Mouse (Mus musculus): Measurements from ENCODE around the gene Mgp. TPM values are rescaled to one million over a fixed set of nuclear protein-coding genes. Genes with fewer than 3 reads are reported as not detected.

Mgp gene
- polyA plus RNA-seq, 1 experiment from 2014 or later: 229 TPM

DNA sequence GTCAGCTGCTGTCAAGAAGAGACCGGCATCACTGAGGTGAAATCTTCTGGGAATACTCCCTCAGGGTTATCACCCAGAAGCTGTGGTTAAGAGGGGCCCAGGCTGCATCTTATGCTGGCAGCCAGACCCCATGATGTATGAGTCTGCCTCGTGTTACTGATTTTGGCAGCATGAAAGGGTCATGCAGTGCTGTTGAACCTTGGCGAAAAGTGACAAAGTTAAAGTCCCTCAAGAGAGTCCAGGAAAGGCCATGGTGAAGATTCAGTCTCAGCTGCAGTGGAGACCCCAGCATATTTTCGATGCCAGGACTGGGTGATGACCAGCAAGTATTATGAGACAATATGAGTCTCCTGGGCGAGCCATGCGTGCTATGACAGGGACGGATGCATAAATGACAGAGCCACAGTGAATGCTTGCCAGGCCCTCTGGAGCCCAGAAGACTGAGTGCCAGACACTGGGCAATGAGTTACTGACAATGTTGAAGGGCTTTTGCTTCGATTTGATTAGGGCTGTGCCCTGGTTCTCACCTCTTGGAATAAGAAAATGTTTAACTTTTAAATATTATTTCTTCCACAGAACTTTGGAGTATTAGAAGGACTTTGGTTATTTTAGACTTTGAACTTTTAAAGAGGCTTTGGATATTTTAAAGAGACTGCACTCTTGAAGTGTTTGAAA is 40.2 kb upstream of the Mgp start:
- 80% methylated on average over 8 of the region's 8 CpGs for WGBS
- Histone ChIP-seq H3K36me3 (ENCODE audit: control insufficient read depth, insufficient read depth, low read length) (no peaks in the 10 kb centered on the region), H3K4me3 (ENCODE audit: low read depth, low read length) (no peak overlapping the region), H3K4me2 (replicated peaks; ENCODE audit: low read depth, low read length) (no peak overlapping the region), H3K9me3 (ENCODE audit: control insufficient read depth, low read depth, low read length) (no peaks in the 10 kb centered on the region), H3K9ac (replicated peaks; ENCODE audit: low read depth, low read length) (no peak overlapping the region), H3K27me3 (ENCODE audit: control insufficient read depth, insufficient read depth, low read length) (no peaks in the 10 kb centered on the region), H3K4me1 (ENCODE audit: control insufficient read depth, insufficient read depth, low read length) (peaks cover 22% of the 10 kb centered on the region; the same call in 1 of the 2 replicates), H3K27ac (ENCODE audit: low read length) (no peak overlapping the region)
- no peak for ATAC-seq (ENCODE audit: insufficient number of reproducible peaks, insufficient read depth, low FRiP score, low read depth)

DNA sequence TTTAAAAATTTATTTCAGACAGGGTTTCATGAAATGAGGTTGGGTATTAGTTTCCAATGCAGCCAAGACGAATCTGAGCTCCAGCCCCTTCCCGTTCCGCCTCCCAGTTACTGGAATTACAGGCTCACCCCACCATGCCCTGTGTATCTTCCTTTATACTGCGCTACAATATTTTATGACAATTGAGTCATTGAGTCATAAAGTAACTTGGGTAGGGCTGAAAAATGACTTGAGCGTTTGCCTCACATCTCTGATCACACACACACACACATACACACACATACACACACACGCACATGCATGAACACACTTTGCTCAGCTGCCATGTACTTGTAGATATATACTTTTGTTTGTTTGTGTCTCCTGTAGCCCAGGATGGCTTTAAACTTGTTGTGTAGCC is 38.6 kb upstream of the Mgp start:
- no peaks in the 10 kb centered on the region for H3K9me3 ChIP-seq (ENCODE audit: control insufficient read depth, low read depth, low read length)
- no peak overlapping the region for H3K4me2 ChIP-seq (replicated peaks; ENCODE audit: low read depth, low read length)
- H3K4me3 ChIP-seq (ENCODE audit: low read depth, low read length): no peak overlapping the region
- 88% methylated on average over 6 of the region's 6 CpGs for WGBS
- H3K27ac ChIP-seq (ENCODE audit: low read length): peak overlapping the region; percentile 77
- H3K36me3 ChIP-seq (ENCODE audit: control insufficient read depth, insufficient read depth, low read length): no peaks in the 10 kb centered on the region
- no peak overlapping the region for H3K9ac ChIP-seq (replicated peaks; ENCODE audit: low read depth, low read length)
- no peaks in the 10 kb centered on the region for H3K27me3 ChIP-seq (ENCODE audit: control insufficient read depth, insufficient read depth, low read length)
- no peak for ATAC-seq (ENCODE audit: insufficient number of reproducible peaks, insufficient read depth, low FRiP score, low read depth)
- peaks cover 34% of the 10 kb centered on the region for H3K4me1 ChIP-seq (ENCODE audit: control insufficient read depth, insufficient read depth, low read length)

DNA sequence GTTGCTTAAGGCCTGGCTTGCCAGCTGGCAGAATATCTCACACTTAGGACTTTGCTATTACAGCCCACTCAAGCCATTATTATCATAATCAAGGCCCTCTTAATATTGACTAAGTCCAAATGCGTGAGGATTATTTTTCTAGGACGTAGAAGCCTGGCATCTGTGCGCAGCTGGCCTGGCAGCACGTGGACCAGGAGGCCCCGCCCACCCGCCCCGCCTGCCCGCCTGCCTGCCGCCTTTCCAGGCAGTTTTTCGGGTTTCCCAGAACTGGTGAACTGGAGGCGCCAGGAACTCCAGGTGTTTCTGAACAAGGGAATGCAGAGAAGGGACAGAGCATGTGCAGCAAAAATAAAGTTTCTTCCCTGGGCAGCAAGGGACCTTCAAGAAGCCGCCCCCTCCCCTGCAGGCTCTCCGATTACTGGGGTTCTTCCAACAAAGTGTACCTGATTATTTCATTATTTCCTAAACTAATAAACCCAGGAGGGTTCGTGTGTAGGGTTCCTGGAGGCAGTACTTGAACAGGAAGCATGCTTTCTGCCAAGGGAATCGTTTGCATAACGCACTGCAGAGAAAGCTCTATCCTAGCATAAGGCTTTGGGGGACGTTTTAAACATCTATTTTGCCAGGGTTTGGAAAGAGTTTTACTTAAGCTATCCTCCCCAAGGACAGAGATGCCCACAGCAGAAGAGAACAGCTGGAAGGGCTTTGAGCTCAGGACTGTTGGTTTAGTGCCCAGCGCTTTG is 37.9 kb upstream of the Mgp start:
- H3K9ac ChIP-seq (replicated peaks; ENCODE audit: low read depth, low read length): no peak overlapping the region
- no peak overlapping the region for H3K4me3 ChIP-seq (ENCODE audit: low read depth, low read length)
- no peaks in the 10 kb centered on the region for H3K9me3 ChIP-seq (ENCODE audit: control insufficient read depth, low read depth, low read length)
- H3K4me2 ChIP-seq (replicated peaks; ENCODE audit: low read depth, low read length): peak overlapping the region; percentile 15
- ATAC-seq (ENCODE audit: insufficient number of reproducible peaks, insufficient read depth, low FRiP score, low read depth): peak; percentile 54; the same call in 1 of the 2 replicates
- H3K4me1 ChIP-seq (ENCODE audit: control insufficient read depth, insufficient read depth, low read length): peaks cover 35% of the 10 kb centered on the region
- H3K27ac ChIP-seq (ENCODE audit: low read length): peak overlapping the region; percentile 77
- WGBS: 9% methylated on average over 18 of the region's 18 CpGs
- H3K27me3 ChIP-seq (ENCODE audit: control insufficient read depth, insufficient read depth, low read length): no peaks in the 10 kb centered on the region
- H3K36me3 ChIP-seq (ENCODE audit: control insufficient read depth, insufficient read depth, low read length): no peaks in the 10 kb centered on the region

DNA sequence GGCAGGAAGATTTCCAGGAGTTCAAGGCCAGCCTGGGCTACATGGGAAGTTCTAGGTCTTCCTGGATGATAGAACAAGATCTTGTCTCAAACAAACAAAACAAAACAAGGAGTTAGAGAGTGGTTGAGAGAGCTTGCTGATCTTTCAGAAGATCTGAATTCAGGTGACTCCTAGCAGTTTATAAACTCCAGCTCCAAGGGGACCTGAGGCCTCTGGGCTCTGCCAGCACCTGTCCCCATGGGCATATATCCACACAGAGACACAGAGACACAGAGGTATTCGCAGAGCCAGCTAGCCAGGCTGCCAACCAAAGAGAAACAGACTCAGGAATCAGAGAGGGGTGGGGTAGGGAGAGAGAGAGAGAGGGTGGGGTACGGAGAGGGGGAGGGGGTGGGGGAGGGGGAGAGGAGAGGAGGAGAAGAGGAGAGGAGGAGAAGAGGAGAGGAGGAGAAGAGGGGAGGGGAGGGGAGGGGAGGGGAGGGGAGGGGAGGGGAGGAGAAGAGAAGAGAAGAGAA is 37.2 kb upstream of the Mgp start:
- Histone ChIP-seq H3K4me1 (ENCODE audit: control insufficient read depth, insufficient read depth, low read length) (peaks cover 35% of the 10 kb centered on the region), H3K36me3 (ENCODE audit: control insufficient read depth, insufficient read depth, low read length) (no peaks in the 10 kb centered on the region), H3K27me3 (ENCODE audit: control insufficient read depth, insufficient read depth, low read length) (no peaks in the 10 kb centered on the region), H3K4me3 (ENCODE audit: low read depth, low read length) (no peak overlapping the region), H3K4me2 (replicated peaks; ENCODE audit: low read depth, low read length) (no peak overlapping the region), H3K27ac (ENCODE audit: low read length) (peak overlapping the region; percentile 77; the same call in 1 of the 2 replicates), H3K9ac (replicated peaks; ENCODE audit: low read depth, low read length) (no peak overlapping the region), H3K9me3 (ENCODE audit: control insufficient read depth, low read depth, low read length) (no peaks in the 10 kb centered on the region)
- WGBS: 78% methylated on average over 1 of the region's 2 CpGs
- ATAC-seq (ENCODE audit: insufficient number of reproducible peaks, insufficient read depth, low FRiP score, low read depth): no peak

DNA sequence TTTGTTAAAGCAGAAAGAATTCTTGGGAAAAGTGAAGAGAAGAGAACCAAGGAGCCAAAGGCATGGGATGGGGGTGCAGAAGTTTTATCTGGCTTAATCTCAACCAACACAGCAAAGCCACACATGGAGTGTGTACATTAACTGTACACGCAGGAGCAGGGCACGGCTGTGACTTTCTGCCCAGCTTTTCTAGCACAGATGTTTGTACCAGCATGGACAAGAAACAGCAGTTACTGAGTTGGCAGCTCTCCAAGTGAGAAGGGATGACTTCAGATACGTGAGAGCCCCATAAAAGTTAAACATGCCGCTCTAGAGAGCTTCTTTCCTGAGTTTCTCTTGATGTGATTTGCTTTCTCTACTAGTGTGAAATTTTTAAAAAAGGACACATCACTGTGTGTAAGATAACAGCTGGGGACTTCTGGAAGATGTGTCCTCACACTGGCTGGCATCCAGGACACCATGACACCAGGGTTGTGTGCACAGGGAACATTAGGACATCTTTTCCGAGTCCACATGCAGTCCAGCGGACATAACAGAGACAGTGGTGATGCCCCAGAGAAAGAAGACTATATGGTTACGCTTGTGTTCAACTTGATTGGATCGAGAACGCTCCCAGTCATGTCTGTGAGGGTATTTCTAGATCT is 34.7 kb upstream of the Mgp start:
- H3K4me3 ChIP-seq (ENCODE audit: low read depth, low read length): no peak overlapping the region
- H3K36me3 ChIP-seq (ENCODE audit: control insufficient read depth, insufficient read depth, low read length): no peaks in the 10 kb centered on the region
- H3K9me3 ChIP-seq (ENCODE audit: control insufficient read depth, low read depth, low read length): no peaks in the 10 kb centered on the region
- WGBS: 54% methylated on average over 9 of the region's 9 CpGs
- 0 out of 2 replicates have a peak, but pooled peaks have one; percentile 21 for ATAC-seq (ENCODE audit: insufficient number of reproducible peaks, insufficient read depth, low FRiP score, low read depth)
- H3K27ac ChIP-seq (ENCODE audit: low read length): peak overlapping the region; percentile 80
- peaks cover 43% of the 10 kb centered on the region for H3K4me1 ChIP-seq (ENCODE audit: control insufficient read depth, insufficient read depth, low read length)
- no peak overlapping the region for H3K4me2 ChIP-seq (replicated peaks; ENCODE audit: low read depth, low read length)
- H3K9ac ChIP-seq (replicated peaks; ENCODE audit: low read depth, low read length): no peak overlapping the region
- no peaks in the 10 kb centered on the region for H3K27me3 ChIP-seq (ENCODE audit: control insufficient read depth, insufficient read depth, low read length)

DNA sequence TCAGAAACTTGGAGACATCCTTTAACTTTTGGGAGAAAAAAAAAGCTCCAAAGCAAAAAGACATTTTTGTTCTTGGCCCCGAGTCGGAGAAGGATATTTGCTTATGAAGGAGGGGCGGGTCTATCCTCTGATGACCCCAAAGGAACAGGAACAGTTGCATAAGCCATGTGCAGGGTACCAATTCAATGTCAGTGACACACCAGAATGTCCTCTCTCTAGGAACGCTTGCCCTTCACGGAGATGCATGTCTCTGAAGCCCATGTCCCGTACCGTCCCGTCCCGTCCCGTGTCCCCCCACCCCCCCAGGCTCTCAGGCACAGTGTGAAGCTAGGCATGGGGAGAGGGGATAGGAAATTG is 31.3 kb upstream of the Mgp start:
- H3K27ac ChIP-seq (ENCODE audit: low read length): peak overlapping the region; percentile 39; the same call in 1 of the 2 replicates

GRCm38 (mm10) chr6:136906283-136906936 is 30.8 kb upstream of the Mgp start:
- H3K9ac ChIP-seq (replicated peaks; ENCODE audit: low read depth, low read length): no peak overlapping the region
- no peak overlapping the region for H3K4me2 ChIP-seq (replicated peaks; ENCODE audit: low read depth, low read length)
- H3K9me3 ChIP-seq (ENCODE audit: control insufficient read depth, low read depth, low read length): no peaks in the 10 kb centered on the region
- peaks cover 31% of the 10 kb centered on the region for H3K4me1 ChIP-seq (ENCODE audit: control insufficient read depth, insufficient read depth, low read length)
- WGBS: 71% methylated on average over 19 of the region's 19 CpGs
- H3K27me3 ChIP-seq (ENCODE audit: control insufficient read depth, insufficient read depth, low read length): no peaks in the 10 kb centered on the region
- no peak for ATAC-seq (ENCODE audit: insufficient number of reproducible peaks, insufficient read depth, low FRiP score, low read depth)
- H3K4me3 ChIP-seq (ENCODE audit: low read depth, low read length): no peak overlapping the region
- H3K36me3 ChIP-seq (ENCODE audit: control insufficient read depth, insufficient read depth, low read length): no peaks in the 10 kb centered on the region
- peak overlapping the region; percentile 39; the same call in 1 of the 2 replicates for H3K27ac ChIP-seq (ENCODE audit: low read length)

More for the DNA sequence above, 31.3 kb upstream of the Mgp start:
- Histone ChIP-seq H3K36me3 (ENCODE audit: control insufficient read depth, insufficient read depth, low read length) (no peaks in the 10 kb centered on the region), H3K9ac (replicated peaks; ENCODE audit: low read depth, low read length) (no peak overlapping the region), H3K4me1 (ENCODE audit: control insufficient read depth, insufficient read depth, low read length) (peaks cover 31% of the 10 kb centered on the region), H3K4me3 (ENCODE audit: low read depth, low read length) (no peak overlapping the region), H3K27me3 (ENCODE audit: control insufficient read depth, insufficient read depth, low read length) (no peaks in the 10 kb centered on the region), H3K9me3 (ENCODE audit: control insufficient read depth, low read depth, low read length) (no peaks in the 10 kb centered on the region), H3K4me2 (replicated peaks; ENCODE audit: low read depth, low read length) (no peak overlapping the region)
- 71% methylated on average over 10 of the region's 10 CpGs for WGBS
- ATAC-seq (ENCODE audit: insufficient number of reproducible peaks, insufficient read depth, low FRiP score, low read depth): no peak

GRCm38 (mm10) chr6:136903885-136904470 is 28.4 kb upstream of the Mgp start:
- 67% methylated on average over 8 of the region's 8 CpGs for WGBS
- no peak overlapping the region for H3K4me2 ChIP-seq (replicated peaks; ENCODE audit: low read depth, low read length)
- H3K9me3 ChIP-seq (ENCODE audit: control insufficient read depth, low read depth, low read length): no peaks in the 10 kb centered on the region
- no peak overlapping the region for H3K27ac ChIP-seq (ENCODE audit: low read length)
- no peaks in the 10 kb centered on the region for H3K27me3 ChIP-seq (ENCODE audit: control insufficient read depth, insufficient read depth, low read length)
- no peak for ATAC-seq (ENCODE audit: insufficient number of reproducible peaks, insufficient read depth, low FRiP score, low read depth)
- no peaks in the 10 kb centered on the region for H3K36me3 ChIP-seq (ENCODE audit: control insufficient read depth, insufficient read depth, low read length)
- no peak overlapping the region for H3K4me3 ChIP-seq (ENCODE audit: low read depth, low read length)
- peaks cover 8% of the 10 kb centered on the region; the same call in 1 of the 2 replicates for H3K4me1 ChIP-seq (ENCODE audit: control insufficient read depth, insufficient read depth, low read length)
- H3K9ac ChIP-seq (replicated peaks; ENCODE audit: low read depth, low read length): no peak overlapping the region
